Mouse (Mus musculus) gastrocnemius, postnatal 25 days (tissue): ENCODE data around the gene Soat2. TPM values are rescaled to one million over a fixed set of nuclear protein-coding genes. Genes with fewer than 3 reads are reported as not detected.
"Not testable (repeated sequence)": the region's sequence is repeated elsewhere in the genome, so short reads cannot be mapped to it uniquely, and the experiment has no call there.

ENCODE experiments used
- DNase-seq: peaks from one replicate; pipeline ENCODE4 v3.0.0; 2022
- total RNA-seq, 2 experiments: library from RNA; stranded (reverse); gene quantifications; 1 replicate in 1 of 2; 2 replicates in 1 of 2; pipeline ENCODE4 v1.2.3; 2021

Gene Soat2
- total RNA-seq, 2 experiments from 2014 or later, result 0.16 TPM; not detected in 1

GRCm38 (mm10) chr15:102146882-102147281 is 3.4 kb upstream of the Soat2 start:
- no peak for DNase-seq

DNA sequence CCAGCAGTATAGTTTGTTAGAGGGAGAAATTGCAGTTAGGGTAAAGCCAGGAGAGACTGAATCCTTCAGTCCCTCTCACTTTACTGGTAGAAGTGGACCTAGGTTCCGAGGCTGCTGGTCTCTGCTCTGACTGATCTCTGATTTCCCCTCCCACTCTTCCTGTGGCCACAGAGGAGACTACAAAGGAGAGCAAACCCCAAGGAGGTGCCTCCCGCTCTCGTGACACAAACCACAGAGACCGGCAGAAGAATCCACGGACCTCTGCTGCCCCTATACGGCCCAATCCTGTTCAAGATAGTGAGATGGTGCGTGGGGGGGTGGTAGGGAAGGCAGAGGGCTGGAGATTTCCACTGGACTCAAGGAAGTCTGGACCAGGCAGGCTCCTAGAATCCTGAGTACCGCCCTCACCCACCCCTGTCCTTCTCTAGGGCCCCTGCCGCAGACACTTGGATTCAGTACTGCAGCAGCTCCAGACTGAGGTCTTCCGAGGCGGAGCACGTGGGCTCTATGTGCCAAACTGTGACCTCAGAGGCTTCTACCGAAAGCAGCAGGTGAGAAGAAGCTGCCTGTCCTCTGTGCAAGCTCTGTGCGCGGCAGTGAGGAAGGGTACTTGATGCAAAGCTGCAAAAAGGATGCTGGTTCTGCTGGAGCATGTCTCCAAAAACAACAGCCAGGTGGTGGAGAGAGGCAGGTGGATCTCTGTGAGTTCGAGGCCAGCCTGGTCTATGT is 2.5 kb upstream of the Soat2 start:
- DNase-seq, result no peak

DNA sequence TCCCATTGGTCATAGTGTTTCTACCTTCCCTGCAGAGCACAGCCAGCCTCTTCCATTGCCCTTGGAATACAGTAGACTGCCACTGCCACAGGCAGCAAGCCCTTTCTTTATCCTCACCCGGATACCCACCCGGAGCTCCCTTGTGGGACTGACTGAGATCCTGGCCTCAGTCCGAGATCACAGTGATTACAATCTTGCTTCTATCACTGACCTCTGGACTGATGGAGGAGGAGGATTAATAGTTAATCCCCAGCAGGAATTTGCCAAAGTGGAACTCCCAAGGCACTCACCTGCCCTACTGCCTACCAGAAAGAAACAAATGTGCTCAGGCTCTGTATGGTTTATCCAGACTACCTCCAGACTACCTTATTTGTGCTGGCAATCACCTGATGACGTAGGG is 765 bp upstream of the Soat2 start:
- DNase-seq, result no peak

DNA sequence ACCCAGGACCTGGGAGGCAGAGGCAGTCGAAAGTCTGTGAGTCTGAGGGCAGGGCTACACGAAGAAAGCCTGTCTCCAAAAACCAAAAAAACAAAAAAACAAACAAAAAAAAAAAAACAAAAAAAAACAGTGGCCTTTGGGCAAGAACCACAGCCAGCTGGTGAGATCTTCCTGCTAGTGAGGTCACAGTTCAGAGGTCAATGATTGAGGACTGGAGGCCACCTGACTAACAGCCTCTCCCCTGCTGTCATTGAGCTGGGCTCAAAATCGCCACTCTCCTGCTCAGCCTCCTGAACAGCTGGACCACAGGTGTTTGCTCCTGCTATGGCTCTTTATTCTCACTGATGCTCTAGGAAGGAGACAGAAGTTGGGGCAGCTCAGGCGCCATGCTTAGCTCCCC is 2.3 kb downstream of the Soat2 start:
- DNase-seq, result no peak

GRCm38 (mm10) chr15:102155006-102155405 is 4.7 kb downstream of the Soat2 start:
- DNase-seq, result not testable (repeated sequence)

- DNase-seq, result no peak
Measured at GRCm38 (mm10) chr15:102156836-102157235, 6.5 kb downstream of the Soat2 start.

DNA sequence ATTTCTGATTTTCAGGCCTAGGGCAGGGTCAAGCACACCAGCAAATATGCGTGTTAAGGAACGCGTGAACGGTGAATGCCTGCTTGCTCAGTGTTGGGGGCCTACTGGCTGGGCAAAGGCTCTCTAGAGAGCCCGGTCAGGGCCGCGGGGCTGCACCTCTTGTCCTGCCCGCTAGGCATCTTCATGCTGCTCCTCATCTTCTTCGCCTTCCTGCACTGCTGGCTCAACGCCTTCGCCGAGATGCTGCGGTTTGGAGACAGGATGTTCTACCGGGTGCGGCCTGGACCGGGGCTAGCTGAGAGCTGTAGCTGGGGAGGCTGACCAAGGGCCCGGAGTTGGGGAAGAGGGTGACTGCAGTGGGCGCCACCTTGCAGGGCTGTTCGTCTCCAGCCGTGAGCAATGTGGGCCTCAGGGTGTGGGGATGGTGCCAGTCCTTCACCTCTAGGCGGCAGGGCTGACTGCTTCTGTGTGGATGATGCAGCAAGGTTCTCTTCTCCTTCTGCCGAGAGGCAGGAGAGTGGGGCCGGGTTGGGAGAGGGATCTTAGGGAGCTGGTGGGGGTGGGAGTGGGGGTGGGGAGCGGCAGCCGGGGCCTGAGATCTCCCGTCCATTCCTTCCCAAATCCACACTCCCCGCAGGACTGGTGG is 10.2 kb downstream of the Soat2 start:
- no peak for DNase-seq

GRCm38 (mm10) chr15:102163900-102164693 is 13.8 kb downstream of the Soat2 start:
- DNase-seq, result no peak

GRCm38 (mm10) chr15:102165468-102166100 is 15.3 kb downstream of the Soat2 start:
- no peak for DNase-seq

- no peak for DNase-seq
Measured at GRCm38 (mm10) chr15:102167620-102168021, 17.3 kb downstream of the Soat2 start.

- no peak for DNase-seq
Measured at GRCm38 (mm10) chr15:102169064-102169463, 18.7 kb downstream of the Soat2 start.

DNA sequence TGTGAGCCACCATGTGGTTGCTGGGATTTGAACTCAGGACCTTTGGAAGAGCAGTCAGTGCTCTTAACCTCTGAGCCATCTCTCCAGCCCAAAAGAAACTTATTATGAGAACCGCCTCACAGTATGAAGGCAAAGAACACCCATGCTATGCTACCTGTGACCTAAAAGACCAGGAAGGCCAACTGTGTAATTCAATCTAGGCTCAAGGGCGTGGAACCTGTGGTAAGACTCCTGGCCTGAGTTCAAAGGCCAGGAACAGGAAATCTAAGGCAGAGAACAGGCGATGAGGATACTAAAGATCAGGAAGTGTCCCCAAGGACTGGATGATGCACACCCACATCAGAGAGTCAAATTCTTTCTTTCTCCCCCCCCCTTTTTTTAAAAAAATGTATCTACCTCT is 23.3 kb downstream of the Soat2 start:
- no peak for DNase-seq

GRCm38 (mm10) chr15:102175736-102176319 is 25.5 kb downstream of the Soat2 start:
- DNase-seq, result no peak

GRCm38 (mm10) chr15:102176571-102177316 is 26.4 kb downstream of the Soat2 start:
- no peak for DNase-seq

DNA sequence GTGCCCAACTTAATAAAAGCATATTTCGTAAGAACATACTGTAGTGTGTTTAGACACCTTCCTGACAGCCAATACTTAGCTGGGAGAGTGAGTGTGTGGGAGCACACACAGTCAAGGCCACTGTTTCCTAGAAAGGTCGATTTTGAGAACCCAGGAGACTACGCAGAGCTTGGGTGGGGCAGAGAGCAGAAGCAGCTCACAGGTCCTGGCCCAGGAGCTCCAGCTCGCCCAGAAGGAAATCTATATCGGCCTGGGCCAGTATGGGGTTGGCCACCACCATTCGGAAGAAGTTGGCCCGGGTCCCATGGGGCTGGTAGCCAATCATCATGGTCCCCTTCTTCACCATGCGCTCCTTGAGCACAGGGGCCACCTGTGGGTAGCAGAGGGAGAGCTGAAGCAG is 27.1 kb downstream of the Soat2 start:
- no peak for DNase-seq

DNA sequence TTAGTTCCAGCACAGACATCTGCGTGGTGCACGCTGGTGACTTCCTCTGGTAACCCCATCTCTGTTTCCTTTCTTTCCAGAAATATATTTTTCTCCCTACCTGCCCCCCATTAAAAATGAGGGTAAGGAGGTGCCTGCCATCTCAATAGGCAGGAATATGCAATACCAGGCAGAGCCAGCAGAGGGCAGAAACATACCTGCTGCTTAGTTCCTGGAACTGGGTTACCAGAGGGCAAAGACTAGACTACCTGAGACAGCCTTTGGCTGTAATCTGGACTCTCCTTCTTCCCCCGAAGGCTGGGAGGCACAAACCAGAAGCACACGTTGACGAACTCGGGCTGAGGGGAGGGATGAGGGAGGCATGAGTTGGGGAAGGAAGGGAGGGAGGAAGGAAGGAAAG is 28.0 kb downstream of the Soat2 start:
- DNase-seq, result peak; percentile 53

GRCm38 (mm10) chr15:102179106-102179505 is 28.8 kb downstream of the Soat2 start:
- no peak for DNase-seq

GRCm38 (mm10) chr15:102179924-102180323 is 29.6 kb downstream of the Soat2 start:
- DNase-seq, result no peak

GRCm38 (mm10) chr15:102183076-102183475 is 32.8 kb downstream of the Soat2 start:
- DNase-seq, result no peak

DNA sequence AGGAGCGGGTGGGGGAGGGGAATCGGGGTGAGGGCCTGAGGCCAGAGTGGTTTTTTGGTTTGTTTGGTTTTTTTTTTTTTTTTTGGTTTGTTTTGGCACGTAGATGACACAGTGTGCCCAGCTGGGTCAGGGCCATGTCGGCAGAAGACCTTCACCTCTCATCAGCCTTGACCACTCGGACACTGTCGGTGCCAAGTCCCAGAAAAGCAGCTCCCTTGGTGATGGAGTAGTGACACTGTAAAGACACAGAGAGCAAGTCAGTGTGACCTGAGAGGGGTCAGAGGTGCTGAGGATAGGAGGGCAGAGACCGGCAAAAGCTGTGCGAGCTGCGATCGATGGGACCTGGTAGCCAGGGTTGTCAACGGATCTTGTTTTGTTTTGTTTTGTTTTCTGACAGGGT is 35.9 kb downstream of the Soat2 start:
- no peak for DNase-seq

DNA sequence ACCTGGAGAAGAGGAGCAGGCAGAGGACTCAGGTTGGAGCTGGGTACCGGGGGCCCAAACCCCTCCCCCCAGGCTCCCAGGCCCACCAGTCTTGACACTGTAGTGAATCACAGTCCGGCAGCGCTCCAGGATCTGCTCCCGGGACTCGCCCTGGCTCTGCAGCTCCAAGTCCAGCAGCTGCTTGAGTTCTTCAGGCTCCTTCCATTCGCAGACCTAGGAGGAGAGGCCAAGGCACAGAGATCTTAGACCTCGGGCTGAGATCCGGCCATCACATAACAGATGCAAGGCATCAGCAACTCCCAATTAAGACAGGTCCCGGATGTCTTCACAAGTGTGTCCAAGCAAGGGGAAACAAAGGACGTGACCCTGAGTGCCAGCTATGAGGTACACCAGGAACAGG is 37.8 kb downstream of the Soat2 start:
- peak; percentile 29 for DNase-seq

- DNase-seq, result no peak
Measured at GRCm38 (mm10) chr15:102188883-102189282, 38.6 kb downstream of the Soat2 start.
